Mouse (Mus musculus) myocyte (in vitro differentiated cells): ENCODE data around the gene Cenpf. TPM values are rescaled to one million over a fixed set of nuclear protein-coding genes. Genes with fewer than 3 reads are reported as not detected.

Experiments used
- H3K27me3 ChIP-seq: one replicate; pipeline ENCODE4 v1.6.1; 2011; ENCODE audit not compliant: control insufficient read depth, insufficient read depth, insufficient read length
- H3K36me3 ChIP-seq: one replicate; pipeline ENCODE4 v1.6.1; 2011; ENCODE audit not compliant: control insufficient read depth, insufficient read depth
- H3K4me2 ChIP-seq: one replicate; pipeline ENCODE4 v1.6.1; 2011; ENCODE audit warnings: low read depth, control low read depth
- H3K4me3 ChIP-seq: one replicate; pipeline ENCODE4 v1.5.1; 2011; ENCODE audit warnings: mild to moderate bottlenecking, control low read depth, moderate library complexity
- H3K79me2 ChIP-seq: one replicate; pipeline ENCODE4 v1.6.1; 2011; ENCODE audit not compliant: control insufficient read depth, insufficient read depth
- H3ac ChIP-seq: one replicate; pipeline ENCODE4 v1.6.1; 2011; ENCODE audit not compliant: control insufficient read depth, insufficient read length
- CEBPB ChIP-seq: IDR thresholded peaks from 2 replicates; pipeline ENCODE4 v1.6.1; 2011; ENCODE audit warnings: mild to moderate bottlenecking, moderate library complexity; ENCODE audit not compliant: poor library complexity, insufficient read depth, severe bottlenecking
- E2F4 ChIP-seq: IDR thresholded peaks from one replicate; pipeline ENCODE4 v1.6.1; 2011; ENCODE audit warnings: mild to moderate bottlenecking, control low read depth, moderate library complexity; ENCODE audit not compliant: insufficient read depth
- MAX ChIP-seq: IDR thresholded peaks from one replicate; pipeline ENCODE4 v1.6.1; 2011; ENCODE audit warnings: low read depth, mild to moderate bottlenecking, control low read depth
- MYOD1 ChIP-seq, 3 experiments: IDR thresholded peaks; one replicate each; pipeline ENCODE4 v1.6.1; 2011; ENCODE audit warnings: control low read depth in 2 of 3, low read depth in 2 of 3, mild to moderate bottlenecking in 2 of 3, moderate library complexity in 1 of 3; ENCODE audit not compliant: insufficient read length in 2 of 3, control insufficient read depth in 1 of 3
- MYOG ChIP-seq, 3 experiments: IDR thresholded peaks; one replicate each; pipeline ENCODE4 v1.6.1; 2011; ENCODE audit warnings: control low read depth in 2 of 3, low read depth in 2 of 3, mild to moderate bottlenecking in 2 of 3; ENCODE audit not compliant: insufficient read length in 2 of 3, control insufficient read depth in 1 of 3, insufficient read depth in 1 of 3
- POLR2A ChIP-seq: IDR thresholded peaks from one replicate; pipeline ENCODE4 v1.6.1; 2011; ENCODE audit warnings: low read depth, mild to moderate bottlenecking, control low read depth, moderate library complexity; ENCODE audit not compliant: insufficient read length
- POLR2AphosphoS2 ChIP-seq: IDR thresholded peaks from one replicate; pipeline ENCODE4 v1.6.1; 2011; ENCODE audit warnings: low read depth, control low read depth; ENCODE audit not compliant: insufficient read length
- REST ChIP-seq: IDR thresholded peaks from one replicate; pipeline ENCODE4 v1.6.1; 2011; ENCODE audit warnings: mild to moderate bottlenecking, control low read depth, moderate library complexity; ENCODE audit not compliant: insufficient read depth, insufficient read length
- SRF ChIP-seq: IDR thresholded peaks from one replicate; pipeline ENCODE4 v1.6.1; 2011; ENCODE audit warnings: low read depth; ENCODE audit not compliant: control insufficient read depth, insufficient read length
- TCF12 ChIP-seq: IDR thresholded peaks from one replicate; pipeline ENCODE4 v1.6.1; 2011; ENCODE audit warnings: mild to moderate bottlenecking, control low read depth; ENCODE audit not compliant: poor library complexity, insufficient read depth, severe bottlenecking
- TCF3 ChIP-seq: IDR thresholded peaks from one replicate; pipeline ENCODE4 v1.6.1; 2011; ENCODE audit warnings: low read depth, control low read depth; ENCODE audit not compliant: insufficient read length
- USF1 ChIP-seq: IDR thresholded peaks from one replicate; pipeline ENCODE4 v1.6.1; 2011; ENCODE audit warnings: low read depth, mild to moderate bottlenecking, control low read depth, moderate library complexity
- polyA plus RNA-seq: library from polyadenylated mRNA; unstranded; fragments of >200 nt; fragmentation: generic; extraction: Trizol; gene quantifications from one replicate; pipeline ENCODE4 v1.2.1, GENCODE M21; 2012; ENCODE audit warnings: missing spikeins

The Cenpf gene
- polyA plus RNA-seq = 2.2 TPM

DNA sequence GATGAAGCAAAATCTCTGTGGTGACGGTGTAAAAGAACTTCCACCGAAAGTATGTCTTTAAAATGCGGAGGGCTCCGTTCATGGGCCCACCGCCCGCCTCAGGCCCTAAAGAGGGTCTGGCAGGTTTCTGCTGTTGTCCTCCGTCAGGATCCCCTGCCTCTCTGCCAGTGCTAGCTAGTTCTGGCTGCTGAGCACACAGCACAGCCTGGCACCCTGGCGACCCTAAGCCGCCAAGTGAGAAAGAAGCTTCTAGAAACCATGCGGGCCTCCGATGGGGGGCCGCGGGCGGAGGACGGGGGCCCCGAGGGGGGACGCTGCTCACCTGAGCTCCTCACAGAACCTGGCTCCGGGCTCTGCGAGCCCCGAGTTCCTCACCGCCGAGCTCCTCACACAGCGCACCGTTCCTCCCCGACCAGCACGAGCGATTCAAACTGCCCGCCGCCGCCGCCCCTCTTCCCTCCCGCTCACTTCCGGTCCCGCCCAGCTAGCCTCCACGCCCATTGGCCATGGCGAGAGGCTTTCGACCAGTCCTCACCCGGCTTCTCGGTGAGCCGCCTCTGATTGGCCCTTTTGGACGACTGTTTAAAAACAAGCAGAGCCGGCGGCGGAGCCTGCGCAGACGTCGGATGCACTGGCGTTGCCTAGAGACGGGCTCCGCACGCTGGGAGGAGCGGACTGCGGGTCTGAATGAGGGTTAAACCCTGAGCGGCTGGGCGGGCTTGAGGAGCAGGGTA, at the start of gene Cenpf:
Gene Cenpf, minus strand, starts transcription at position 433 of the 734 bp plus-strand sequence.
- H3K79me2 ChIP-seq = peaks cover 26% of the 10 kb centered on the region
- TF ChIP-seq POLR2A (peak; percentile 60), MAX (no peak), TCF3 (no peak), POLR2AphosphoS2 (peak; percentile 51), TCF12 (no peak), E2F4 (peak; percentile 98), MYOD1 (IDR thresholded peaks at IDR 0.05; ENCODE audit: control insufficient read depth in 1 of 3, insufficient read length in 2 of 3, low read depth in 2 of 3) (no peak), CEBPB (no peak)
- H3K36me3 ChIP-seq = peaks cover 11% of the 10 kb centered on the region
- peak within 1 kb of the TSS; percentile 64 for H3K4me3 ChIP-seq
- H3K27me3 ChIP-seq = no peaks in the 10 kb centered on the region
- H3ac ChIP-seq = no peak within 1 kb of the TSS
- H3K4me2 ChIP-seq = peak within 1 kb of the TSS; percentile 72

DNA sequence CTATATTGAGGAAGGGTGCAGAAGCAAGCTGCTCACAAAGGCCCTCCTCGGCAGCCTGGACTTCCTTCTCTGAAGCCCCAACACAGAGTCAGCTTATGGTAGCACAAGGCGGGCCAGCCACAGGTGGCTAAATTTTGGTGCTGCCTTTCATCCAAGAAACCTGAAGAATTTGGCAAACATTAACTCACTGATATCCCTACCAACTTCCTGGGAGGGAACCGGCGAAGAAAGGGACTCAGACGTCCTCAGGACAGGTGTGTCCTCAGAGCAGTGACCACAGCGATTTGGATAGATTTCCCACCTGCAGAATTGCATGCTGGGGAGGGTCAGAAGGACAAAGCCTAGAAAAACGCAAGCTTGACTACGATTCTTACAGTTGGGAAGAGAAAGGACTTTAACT, 44.3 kb upstream of the Cenpf start:
- H3K79me2 ChIP-seq = peaks cover 86% of the 10 kb centered on the region
- no peak overlapping the region for H3ac ChIP-seq
- H3K4me2 ChIP-seq = no peak overlapping the region
- H3K36me3 ChIP-seq = no peaks in the 10 kb centered on the region
- TF ChIP-seq CEBPB (no peak), USF1 (no peak), SRF (no peak), REST (no peak), POLR2A (no peak), POLR2AphosphoS2 (no peak), MYOG (IDR thresholded peaks at IDR 0.05; ENCODE audit: control insufficient read depth in 1 of 3, insufficient read depth in 1 of 3, insufficient read length in 2 of 3, low read depth in 2 of 3) (no peak), MAX (no peak), TCF12 (no peak), MYOD1 (IDR thresholded peaks at IDR 0.05; ENCODE audit: control insufficient read depth in 1 of 3, insufficient read length in 2 of 3, low read depth in 2 of 3) (no peak), TCF3 (no peak), E2F4 (no peak)
- H3K27me3 ChIP-seq = no peaks in the 10 kb centered on the region
- no peak overlapping the region for H3K4me3 ChIP-seq

DNA sequence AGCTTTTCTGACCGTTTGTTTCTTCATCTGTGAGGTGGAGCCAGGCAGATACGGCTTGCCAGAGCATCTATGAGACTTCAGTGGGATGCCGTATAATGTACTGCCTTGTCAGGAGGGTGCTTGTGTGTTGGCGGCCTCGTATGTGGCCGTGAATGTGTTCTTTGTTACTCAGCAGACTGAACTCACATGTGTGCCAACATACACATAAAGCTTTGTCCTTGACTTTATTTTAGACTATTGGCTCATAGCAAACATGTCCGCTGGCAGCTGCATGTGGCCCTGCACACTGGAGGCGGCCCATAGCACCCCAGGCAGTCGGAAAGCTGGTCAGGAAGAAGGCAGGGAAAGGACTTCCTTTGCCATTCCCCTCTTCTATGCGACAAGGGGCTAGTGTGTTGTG, 43.8 kb upstream of the Cenpf start:
- Histone ChIP-seq H3K4me3 (no peak overlapping the region), H3ac (no peak overlapping the region), H3K4me2 (no peak overlapping the region), H3K36me3 (no peaks in the 10 kb centered on the region), H3K27me3 (no peaks in the 10 kb centered on the region), H3K79me2 (peaks cover 82% of the 10 kb centered on the region)
- no peak for TF ChIP-seq MYOD1 (IDR thresholded peaks at IDR 0.05; ENCODE audit: control insufficient read depth in 1 of 3, insufficient read length in 2 of 3, low read depth in 2 of 3)
- no peak for TF ChIP-seq SRF
- TF ChIP-seq USF1 = no peak
- no peak for TF ChIP-seq TCF3
- no peak for TF ChIP-seq CEBPB

DNA sequence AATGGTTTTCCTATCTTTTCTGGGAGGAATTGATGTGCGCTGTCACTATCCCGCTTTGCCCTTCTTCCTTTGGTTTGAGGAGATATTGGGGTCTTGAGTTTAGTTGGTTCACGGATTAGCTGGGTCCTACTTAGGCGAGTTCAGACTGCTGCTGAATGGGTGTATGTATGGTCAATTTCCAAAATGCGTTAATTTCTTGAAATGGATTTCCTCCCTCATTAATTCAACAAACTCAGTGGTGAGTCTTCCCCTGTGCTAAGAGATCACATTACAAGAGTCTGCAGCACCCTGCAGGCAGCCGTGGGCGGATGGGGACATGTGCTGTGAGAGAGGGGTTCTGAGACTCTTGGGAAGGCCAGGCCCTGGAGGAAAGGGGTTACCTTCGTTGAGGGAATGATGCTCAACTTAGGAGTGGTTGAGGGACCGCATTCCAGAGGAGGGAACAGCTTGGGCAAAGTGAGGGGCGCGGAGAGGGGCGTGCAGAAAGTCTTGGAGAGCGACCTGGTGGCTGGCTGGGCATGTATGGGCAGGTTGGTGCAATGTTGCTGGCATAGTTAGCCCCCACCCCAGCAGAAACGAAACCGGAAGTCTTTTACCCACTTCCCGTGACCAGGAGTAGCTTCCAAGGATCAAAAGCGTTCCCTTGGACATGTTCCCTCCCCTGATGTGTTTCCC, 41.4 kb upstream of the Cenpf start:
- Histone ChIP-seq H3K4me3 (peak overlapping the region; percentile 75), H3K79me2 (peaks cover 61% of the 10 kb centered on the region), H3ac (peak overlapping the region; percentile 73), H3K4me2 (peak overlapping the region; percentile 97), H3K36me3 (no peaks in the 10 kb centered on the region), H3K27me3 (no peaks in the 10 kb centered on the region)
- peak in 1 of 3 experiments; percentile 30 for TF ChIP-seq MYOD1 (IDR thresholded peaks at IDR 0.05; ENCODE audit: control insufficient read depth in 1 of 3, insufficient read length in 2 of 3, low read depth in 2 of 3)
- TF ChIP-seq SRF = no peak

DNA sequence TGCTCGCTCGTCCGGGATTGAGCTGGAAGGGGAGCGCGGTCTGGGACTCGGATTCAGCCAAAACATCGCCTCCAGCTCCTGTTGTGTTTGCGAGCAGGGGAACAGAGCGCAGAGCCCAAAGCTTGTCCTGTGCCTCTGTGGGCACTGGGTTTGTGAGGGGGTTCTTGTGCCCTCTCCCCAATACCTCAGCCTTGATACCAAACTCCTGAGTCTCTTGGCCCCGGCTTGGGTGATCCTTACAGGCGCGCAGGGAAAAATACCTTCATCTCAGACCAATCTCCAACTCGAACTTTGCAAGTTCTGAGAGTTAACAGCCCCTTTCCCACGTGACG, 40.9 kb upstream of the Cenpf start:
- Histone ChIP-seq H3K27me3 (no peaks in the 10 kb centered on the region), H3K4me2 (peak overlapping the region; percentile 97), H3ac (peak overlapping the region; percentile 73), H3K79me2 (peaks cover 56% of the 10 kb centered on the region), H3K4me3 (peak overlapping the region; percentile 75), H3K36me3 (no peaks in the 10 kb centered on the region)
- TF ChIP-seq POLR2AphosphoS2 (no peak), MYOG (IDR thresholded peaks at IDR 0.05; ENCODE audit: control insufficient read depth in 1 of 3, insufficient read depth in 1 of 3, insufficient read length in 2 of 3, low read depth in 2 of 3) (no peak), REST (no peak), MAX (no peak), USF1 (no peak), MYOD1 (IDR thresholded peaks at IDR 0.05; ENCODE audit: control insufficient read depth in 1 of 3, insufficient read length in 2 of 3, low read depth in 2 of 3) (no peak), E2F4 (no peak), SRF (no peak), TCF12 (no peak), TCF3 (no peak), CEBPB (no peak), POLR2A (no peak)
